Mouse (Mus musculus) E14TG2a.4 (cell line): Measurements from ENCODE around the gene Elmod2.

Experiments
- CTCF ChIP-seq: conservative IDR thresholded peaks from 2 replicates; pipeline ENCODE4 v1.5.1; 2014; ENCODE audit warnings: low read length
- NANOG ChIP-seq: IDR thresholded peaks from 2 replicates; pipeline ENCODE4 v1.6.1; 2014; ENCODE audit warnings: borderline replicate concordance, low read length, mixed read lengths

DNA sequence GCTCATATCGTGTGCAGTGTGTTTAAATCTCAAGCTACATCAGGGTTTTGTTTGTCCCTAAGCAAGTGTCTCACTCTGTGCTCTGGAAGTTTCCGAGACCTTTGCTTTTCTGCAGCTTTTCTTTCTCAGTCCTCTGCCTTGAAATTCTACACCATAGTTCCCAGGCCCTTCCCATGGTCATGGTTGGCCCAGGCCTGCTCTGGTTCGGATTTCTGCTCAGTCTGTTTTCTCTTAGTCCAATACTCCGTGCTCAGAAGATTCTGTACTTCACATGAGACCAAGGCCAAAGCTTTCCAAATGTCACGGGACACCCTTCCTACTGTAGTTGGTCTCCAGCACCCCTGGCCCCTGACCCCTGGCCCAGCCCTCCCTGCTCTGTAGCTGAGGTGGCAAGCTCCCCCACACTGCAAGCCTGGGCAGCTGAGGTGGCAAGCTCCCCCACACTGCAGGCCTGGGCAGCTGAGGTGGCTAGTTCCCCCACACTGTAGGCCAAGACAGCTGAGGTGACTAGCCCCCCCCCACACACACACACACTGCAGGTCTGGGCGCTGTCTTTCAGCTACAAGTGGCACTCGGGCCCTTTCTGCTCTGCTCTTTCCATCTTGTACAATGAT, 31.0 kb upstream of the Elmod2 start:
- TF ChIP-seq CTCF = no peak
- TF ChIP-seq NANOG = no peak
